Mouse (Mus musculus): ENCODE data around the gene Tbxa2r. TPM values are rescaled to one million over a fixed set of nuclear protein-coding genes. Genes with fewer than 3 reads are reported as not detected.

Tbxa2r gene
- polyA plus RNA-seq, 1 experiment from 2014 or later, result 3.6 TPM

- Histone ChIP-seq H3K4me2 (ENCODE audit: low read length) (no peak overlapping the region), H3K36me3 (ENCODE audit: control insufficient read depth, insufficient read depth) (peaks cover 25% of the 10 kb centered on the region), H3K9me3 (ENCODE audit: control insufficient read depth, low read length) (no peaks in the 10 kb centered on the region), H3K4me3 (replicated peaks; ENCODE audit: low read length) (no peak overlapping the region), H3K27me3 (replicated peaks; ENCODE audit: control insufficient read depth, insufficient read depth, low read length) (no peaks in the 10 kb centered on the region), H3K27ac (ENCODE audit: low read length) (no peak overlapping the region), H3K9ac (replicated peaks; ENCODE audit: low read depth, low read length) (no peak overlapping the region), H3K4me1 (replicated peaks; ENCODE audit: control insufficient read depth, insufficient read depth, low read length) (peaks cover 14% of the 10 kb centered on the region)
- WGBS, result 29% methylated on average over 8 of the region's 9 CpGs
- no peak; the same call in 1 of the 2 replicates for ATAC-seq
Measured at GRCm38 (mm10) chr10:81304597-81305238, 23.8 kb upstream of the Tbxa2r start.

- Histone ChIP-seq H3K4me1 (replicated peaks; ENCODE audit: control insufficient read depth, insufficient read depth, low read length) (peaks cover 14% of the 10 kb centered on the region), H3K9ac (replicated peaks; ENCODE audit: low read depth, low read length) (no peak overlapping the region), H3K27ac (ENCODE audit: low read length) (no peak overlapping the region), H3K9me3 (ENCODE audit: control insufficient read depth, low read length) (no peaks in the 10 kb centered on the region), H3K27me3 (replicated peaks; ENCODE audit: control insufficient read depth, insufficient read depth, low read length) (no peaks in the 10 kb centered on the region), H3K4me2 (ENCODE audit: low read length) (no peak overlapping the region), H3K36me3 (ENCODE audit: control insufficient read depth, insufficient read depth) (peaks cover 28% of the 10 kb centered on the region), H3K4me3 (replicated peaks; ENCODE audit: low read length) (no peak overlapping the region)
- 95% methylated on average over 14 of the region's 14 CpGs for WGBS
- no peak for ATAC-seq
Measured at GRCm38 (mm10) chr10:81305663-81306062, 22.9 kb upstream of the Tbxa2r start.

GRCm38 (mm10) chr10:81306173-81306668 lies 22.3 kb upstream of the Tbxa2r start:
- Histone ChIP-seq H3K4me3 (replicated peaks; ENCODE audit: low read length) (no peak overlapping the region), H3K27ac (ENCODE audit: low read length) (no peak overlapping the region), H3K36me3 (ENCODE audit: control insufficient read depth, insufficient read depth) (peaks cover 31% of the 10 kb centered on the region), H3K27me3 (replicated peaks; ENCODE audit: control insufficient read depth, insufficient read depth, low read length) (no peaks in the 10 kb centered on the region), H3K9ac (replicated peaks; ENCODE audit: low read depth, low read length) (no peak overlapping the region), H3K4me2 (ENCODE audit: low read length) (no peak overlapping the region), H3K4me1 (replicated peaks; ENCODE audit: control insufficient read depth, insufficient read depth, low read length) (peaks cover 14% of the 10 kb centered on the region), H3K9me3 (ENCODE audit: control insufficient read depth, low read length) (no peaks in the 10 kb centered on the region)
- 94% methylated on average over 12 of the region's 12 CpGs for WGBS
- no peak for ATAC-seq

- Histone ChIP-seq H3K27me3 (replicated peaks; ENCODE audit: control insufficient read depth, insufficient read depth, low read length) (no peaks in the 10 kb centered on the region), H3K36me3 (ENCODE audit: control insufficient read depth, insufficient read depth) (peaks cover 34% of the 10 kb centered on the region), H3K4me1 (replicated peaks; ENCODE audit: control insufficient read depth, insufficient read depth, low read length) (peaks cover 14% of the 10 kb centered on the region), H3K4me3 (replicated peaks; ENCODE audit: low read length) (no peak overlapping the region), H3K27ac (ENCODE audit: low read length) (no peak overlapping the region), H3K4me2 (ENCODE audit: low read length) (no peak overlapping the region), H3K9ac (replicated peaks; ENCODE audit: low read depth, low read length) (no peak overlapping the region), H3K9me3 (ENCODE audit: control insufficient read depth, low read length) (no peaks in the 10 kb centered on the region)
- 92% methylated on average over 21 of the region's 21 CpGs for WGBS
- no peak for ATAC-seq
Measured at GRCm38 (mm10) chr10:81306837-81307682, 21.5 kb upstream of the Tbxa2r start.

- Histone ChIP-seq H3K4me3 (replicated peaks; ENCODE audit: low read length) (no peak overlapping the region), H3K4me1 (replicated peaks; ENCODE audit: control insufficient read depth, insufficient read depth, low read length) (no peaks in the 10 kb centered on the region), H3K4me2 (ENCODE audit: low read length) (no peak overlapping the region), H3K27ac (ENCODE audit: low read length) (no peak overlapping the region), H3K27me3 (replicated peaks; ENCODE audit: control insufficient read depth, insufficient read depth, low read length) (no peaks in the 10 kb centered on the region), H3K9me3 (ENCODE audit: control insufficient read depth, low read length) (no peaks in the 10 kb centered on the region), H3K36me3 (ENCODE audit: control insufficient read depth, insufficient read depth) (peaks cover 46% of the 10 kb centered on the region), H3K9ac (replicated peaks; ENCODE audit: low read depth, low read length) (no peak overlapping the region)
- WGBS, result 87% methylated on average over 5 of the region's 5 CpGs
- ATAC-seq, result no peak
Measured at GRCm38 (mm10) chr10:81309571-81309970, 19.0 kb upstream of the Tbxa2r start.

- Histone ChIP-seq H3K27ac (ENCODE audit: low read length) (no peak overlapping the region), H3K9ac (replicated peaks; ENCODE audit: low read depth, low read length) (no peak overlapping the region), H3K36me3 (ENCODE audit: control insufficient read depth, insufficient read depth) (peaks cover 40% of the 10 kb centered on the region), H3K4me2 (ENCODE audit: low read length) (no peak overlapping the region), H3K4me1 (replicated peaks; ENCODE audit: control insufficient read depth, insufficient read depth, low read length) (0 out of 2 replicates have a peak, but pooled peaks cover under 1% of the 10 kb centered on the region), H3K27me3 (replicated peaks; ENCODE audit: control insufficient read depth, insufficient read depth, low read length) (no peaks in the 10 kb centered on the region), H3K9me3 (ENCODE audit: control insufficient read depth, low read length) (no peaks in the 10 kb centered on the region), H3K4me3 (replicated peaks; ENCODE audit: low read length) (no peak overlapping the region)
- ATAC-seq, result no peak
- WGBS, result 93% methylated on average over 13 of the region's 13 CpGs
Measured at GRCm38 (mm10) chr10:81313581-81313980, 14.9 kb upstream of the Tbxa2r start.

GRCm38 (mm10) chr10:81314201-81314600 lies 14.3 kb upstream of the Tbxa2r start:
- Histone ChIP-seq H3K9ac (replicated peaks; ENCODE audit: low read depth, low read length) (no peak overlapping the region), H3K27ac (ENCODE audit: low read length) (no peak overlapping the region), H3K9me3 (ENCODE audit: control insufficient read depth, low read length) (no peaks in the 10 kb centered on the region), H3K4me1 (replicated peaks; ENCODE audit: control insufficient read depth, insufficient read depth, low read length) (peaks cover 4% of the 10 kb centered on the region), H3K4me3 (replicated peaks; ENCODE audit: low read length) (no peak overlapping the region), H3K36me3 (ENCODE audit: control insufficient read depth, insufficient read depth) (peaks cover 38% of the 10 kb centered on the region), H3K4me2 (ENCODE audit: low read length) (no peak overlapping the region), H3K27me3 (replicated peaks; ENCODE audit: control insufficient read depth, insufficient read depth, low read length) (no peaks in the 10 kb centered on the region)
- 80% methylated on average over 7 of the region's 7 CpGs for WGBS
- ATAC-seq, result no peak

- Histone ChIP-seq H3K4me1 (replicated peaks; ENCODE audit: control insufficient read depth, insufficient read depth, low read length) (peaks cover 13% of the 10 kb centered on the region), H3K36me3 (ENCODE audit: control insufficient read depth, insufficient read depth) (peaks cover 33% of the 10 kb centered on the region), H3K27ac (ENCODE audit: low read length) (no peak overlapping the region), H3K27me3 (replicated peaks; ENCODE audit: control insufficient read depth, insufficient read depth, low read length) (no peaks in the 10 kb centered on the region), H3K4me2 (ENCODE audit: low read length) (no peak overlapping the region), H3K4me3 (replicated peaks; ENCODE audit: low read length) (no peak overlapping the region), H3K9ac (replicated peaks; ENCODE audit: low read depth, low read length) (no peak overlapping the region), H3K9me3 (ENCODE audit: control insufficient read depth, low read length) (no peaks in the 10 kb centered on the region)
- no peak for ATAC-seq
- 92% methylated on average over 16 of the region's 16 CpGs for WGBS
Measured at GRCm38 (mm10) chr10:81315587-81315986, 12.9 kb upstream of the Tbxa2r start.

- peaks cover 13% of the 10 kb centered on the region for H3K4me1 ChIP-seq (replicated peaks; ENCODE audit: control insufficient read depth, insufficient read depth, low read length)
- H3K27me3 ChIP-seq (replicated peaks; ENCODE audit: control insufficient read depth, insufficient read depth, low read length), result no peaks in the 10 kb centered on the region
- no peaks in the 10 kb centered on the region for H3K9me3 ChIP-seq (ENCODE audit: control insufficient read depth, low read length)
- H3K27ac ChIP-seq (ENCODE audit: low read length), result no peak overlapping the region
- H3K4me2 ChIP-seq (ENCODE audit: low read length), result no peak overlapping the region
- H3K4me3 ChIP-seq (replicated peaks; ENCODE audit: low read length), result no peak overlapping the region
- WGBS, result 43% methylated on average over 16 of the region's 16 CpGs
- H3K9ac ChIP-seq (replicated peaks; ENCODE audit: low read depth, low read length), result no peak overlapping the region
- peaks cover 26% of the 10 kb centered on the region for H3K36me3 ChIP-seq (ENCODE audit: control insufficient read depth, insufficient read depth)
- no peak for ATAC-seq
Measured at GRCm38 (mm10) chr10:81316338-81317060, 12.0 kb upstream of the Tbxa2r start.

Data from forebrain, embryonic 16.5 days (tissue).